Mouse (Mus musculus): ENCODE results near the gene Cdkl3.
A peak's percentile ranks its signal among the peaks of the same experiment; 100 is the strongest.

Gene Cdkl3

DNA sequence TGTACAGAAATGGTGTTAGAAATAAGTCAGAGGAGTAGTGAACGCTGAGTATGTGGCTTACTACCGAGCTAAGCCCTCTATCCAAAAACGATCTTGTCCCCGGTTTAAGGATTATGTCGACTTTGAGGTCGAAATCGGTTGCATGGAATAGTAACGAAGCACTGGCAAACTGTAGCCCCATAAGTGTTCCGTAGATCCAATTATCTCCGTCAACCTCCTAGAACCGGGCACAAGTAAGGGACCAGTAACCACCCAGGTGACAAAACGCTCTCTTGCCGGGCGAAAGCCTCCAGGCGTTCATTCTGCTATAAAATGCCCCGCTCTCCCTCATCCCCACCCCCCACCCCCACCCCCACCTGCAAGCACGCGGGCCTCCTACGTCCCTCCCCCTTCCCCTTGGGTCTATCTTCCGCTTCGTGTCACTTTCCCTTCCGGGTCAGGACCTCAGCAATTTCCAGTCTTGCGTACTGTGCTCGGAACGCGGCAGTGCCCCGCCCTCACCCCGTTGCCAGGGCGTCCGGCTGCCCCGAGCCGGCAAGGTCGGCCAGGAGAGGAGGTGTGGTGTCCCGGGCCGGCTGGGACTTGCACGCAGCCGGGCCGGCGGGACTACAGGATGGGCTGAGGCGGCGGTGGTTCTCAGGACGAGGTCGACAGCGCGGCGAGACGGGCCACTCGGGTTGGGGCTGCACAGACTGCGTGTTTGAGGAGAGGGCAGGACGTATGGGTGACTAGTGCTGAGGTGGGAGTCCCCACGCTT is at the start of gene Cdkl3:
Gene Cdkl3 (plus strand): TSS at position 450 of the 757 bp plus-strand sequence.
- DNase-seq (ENCODE audit: extremely low read depth, insufficient read length, low spot score), result peak; percentile 98

DNA sequence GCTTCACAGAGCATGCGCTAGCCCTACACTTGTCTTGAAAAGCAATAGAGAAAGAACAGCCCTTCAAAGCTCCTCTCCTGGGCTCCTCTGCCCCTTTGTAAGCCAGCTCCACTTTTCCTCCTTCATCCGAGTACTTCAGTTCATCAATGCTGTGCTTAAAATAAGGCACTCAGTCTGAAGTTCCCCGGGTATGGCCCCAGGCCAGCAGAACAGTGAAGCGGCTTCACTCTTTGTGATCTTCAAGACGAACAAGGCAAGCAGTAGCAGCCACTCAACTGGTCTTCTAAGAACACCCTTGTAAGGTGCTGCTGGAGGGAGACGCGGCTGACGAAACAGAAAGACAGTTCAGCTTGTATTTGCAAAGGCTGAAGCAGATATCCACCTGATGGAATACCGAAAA is 47.9 kb upstream of the Cdkl3 start:
- DNase-seq (ENCODE audit: extremely low read depth, insufficient read length, low spot score), result no peak

DNA sequence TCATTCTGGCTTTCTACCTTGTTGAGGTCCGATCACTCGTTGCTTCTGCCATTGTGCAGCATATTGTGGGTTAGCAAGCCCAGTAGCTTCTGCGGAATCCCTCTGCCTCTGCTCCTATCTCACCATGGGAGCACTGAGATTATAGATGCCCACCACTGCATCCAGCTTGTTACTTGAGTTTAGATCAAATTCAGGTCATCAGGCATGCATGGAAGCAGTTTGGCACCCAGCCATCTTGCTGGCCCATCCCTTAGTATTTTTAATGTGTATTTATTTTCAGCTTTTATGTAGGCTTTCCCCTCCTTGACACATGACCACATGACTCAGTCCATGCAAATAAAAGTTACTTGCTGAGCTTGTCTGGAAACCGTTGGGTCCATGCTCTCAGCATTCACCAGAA is 46.3 kb upstream of the Cdkl3 start:
- DNase-seq (ENCODE audit: extremely low read depth, insufficient read length, low spot score), result no peak

DNA sequence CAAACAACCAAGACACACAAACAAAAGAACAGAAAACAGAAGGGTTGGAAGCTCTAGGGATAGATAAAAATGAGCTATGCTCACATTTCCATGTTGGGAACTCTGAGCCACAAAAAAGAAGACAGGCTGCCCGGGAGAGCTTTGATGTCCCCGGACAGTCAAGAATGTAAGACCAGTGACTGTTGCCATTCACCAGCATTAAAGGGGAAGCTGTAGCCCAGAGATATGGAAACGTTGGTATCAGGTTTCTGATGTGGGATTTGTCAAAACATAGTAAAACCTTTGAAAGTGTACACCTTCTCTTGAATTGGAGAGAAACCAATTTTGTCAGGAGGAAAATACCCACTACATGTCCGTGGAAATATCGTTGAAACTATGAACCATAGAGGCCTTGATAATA is 44.5 kb upstream of the Cdkl3 start:
- DNase-seq (ENCODE audit: extremely low read depth, insufficient read length, low spot score), result no peak

DNA sequence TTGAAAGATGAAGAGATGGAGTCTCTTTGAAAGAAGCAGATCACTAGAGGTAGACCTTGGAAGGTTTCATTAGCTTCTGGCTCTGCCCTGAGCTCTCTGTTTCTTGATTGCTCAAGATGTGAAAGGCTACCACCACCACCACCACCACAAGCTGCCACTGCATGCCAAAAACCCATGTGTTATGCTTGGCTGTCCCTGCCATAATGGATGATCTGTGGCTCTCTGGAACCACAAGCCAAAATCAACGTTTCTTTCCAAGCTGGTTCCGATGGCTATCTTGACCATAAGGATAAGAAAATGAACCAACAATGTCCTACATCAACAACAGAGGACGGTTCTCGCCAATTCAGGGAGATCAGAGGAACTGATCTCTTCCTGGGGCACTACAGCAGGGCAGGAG is 44.0 kb upstream of the Cdkl3 start:
- peak; percentile 74 for DNase-seq (ENCODE audit: extremely low read depth, insufficient read length, low spot score)

DNA sequence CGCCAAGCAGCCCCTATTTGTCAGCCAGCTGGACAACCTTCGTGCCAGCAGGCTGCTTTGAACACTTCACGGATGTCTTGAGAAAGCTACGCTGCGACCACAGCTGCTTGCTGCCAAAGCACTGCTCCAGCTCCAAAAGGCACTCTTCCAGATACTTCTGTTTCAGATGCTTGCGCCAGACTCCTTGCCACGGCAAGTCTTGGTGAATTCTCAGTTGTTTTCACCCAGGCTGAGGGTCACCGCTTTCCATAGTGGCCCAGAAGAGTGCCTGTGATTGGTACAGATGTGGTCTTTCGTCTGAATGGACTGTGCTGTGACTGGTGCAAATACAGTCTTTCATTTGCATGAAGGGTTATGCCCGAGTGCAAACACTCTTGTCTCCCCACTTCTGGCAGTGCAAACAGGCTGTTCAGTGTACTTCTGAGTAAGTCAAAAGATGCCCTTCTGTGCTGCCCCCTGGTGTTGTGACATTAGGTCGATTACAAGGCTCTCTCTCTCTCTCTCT is 43.0 kb upstream of the Cdkl3 start:
- DNase-seq (ENCODE audit: extremely low read depth, insufficient read length, low spot score), result peak; percentile 79

DNA sequence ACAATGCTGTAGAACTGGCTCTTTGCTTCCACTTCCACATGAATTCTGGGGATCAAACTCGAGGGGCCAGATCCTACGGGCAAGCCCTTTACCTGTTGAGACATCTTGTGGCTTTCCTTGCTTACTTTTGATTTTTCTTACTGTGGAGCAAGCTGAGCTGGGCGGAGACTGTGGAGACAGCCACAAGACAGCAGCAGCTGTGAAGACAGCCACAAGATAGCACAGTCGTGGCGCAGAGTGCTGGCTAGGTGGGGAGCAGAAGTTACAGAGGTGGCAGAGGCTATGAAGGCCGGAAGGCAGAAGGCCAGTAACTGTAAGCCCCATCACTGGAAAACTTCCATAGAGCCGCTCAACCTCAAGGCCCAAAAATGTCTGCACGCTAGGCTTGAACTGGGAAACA is 42.3 kb upstream of the Cdkl3 start:
- DNase-seq (ENCODE audit: extremely low read depth, insufficient read length, low spot score), result no peak

DNA sequence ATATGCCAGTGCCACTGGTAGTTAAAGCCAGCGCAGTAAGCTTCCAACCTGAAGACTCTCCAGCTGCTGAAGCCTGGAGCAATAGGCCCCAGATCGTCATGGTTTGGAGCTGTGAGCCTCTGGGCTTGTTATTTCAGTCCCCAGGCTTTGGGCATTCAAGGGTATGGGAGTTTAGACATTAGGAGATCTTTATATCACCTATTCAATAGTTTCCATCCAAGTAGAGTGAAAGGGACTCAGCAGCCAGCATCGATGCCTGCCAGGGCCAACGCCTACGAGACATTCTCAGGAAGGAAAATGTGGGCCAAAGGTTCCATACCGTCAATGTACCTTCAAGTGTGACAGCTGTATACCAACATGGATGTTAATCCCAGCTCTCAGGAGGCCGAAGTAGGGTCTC is 41.7 kb upstream of the Cdkl3 start:
- no peak for DNase-seq (ENCODE audit: extremely low read depth, insufficient read length, low spot score)

DNA sequence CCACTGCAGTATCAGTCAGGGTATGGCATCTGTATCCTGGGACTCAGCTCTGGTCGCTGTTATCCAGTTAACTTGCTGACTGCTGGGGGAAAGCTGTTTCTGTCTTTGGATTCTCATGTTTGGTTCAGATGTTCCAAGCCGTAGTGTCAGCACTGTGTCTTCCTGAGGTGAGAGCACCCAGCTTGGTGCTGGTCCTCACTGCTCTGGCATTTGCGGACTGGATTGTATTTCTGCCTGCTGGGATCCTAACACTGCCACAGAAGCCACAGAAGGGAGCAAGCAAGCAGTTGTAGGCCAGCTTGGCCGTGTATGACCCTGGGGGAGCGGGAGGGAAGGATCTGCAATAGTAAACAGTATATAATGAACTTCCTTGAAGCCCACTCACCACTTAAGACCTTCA is 37.4 kb upstream of the Cdkl3 start:
- DNase-seq (ENCODE audit: extremely low read depth, insufficient read length, low spot score), result no peak

DNA sequence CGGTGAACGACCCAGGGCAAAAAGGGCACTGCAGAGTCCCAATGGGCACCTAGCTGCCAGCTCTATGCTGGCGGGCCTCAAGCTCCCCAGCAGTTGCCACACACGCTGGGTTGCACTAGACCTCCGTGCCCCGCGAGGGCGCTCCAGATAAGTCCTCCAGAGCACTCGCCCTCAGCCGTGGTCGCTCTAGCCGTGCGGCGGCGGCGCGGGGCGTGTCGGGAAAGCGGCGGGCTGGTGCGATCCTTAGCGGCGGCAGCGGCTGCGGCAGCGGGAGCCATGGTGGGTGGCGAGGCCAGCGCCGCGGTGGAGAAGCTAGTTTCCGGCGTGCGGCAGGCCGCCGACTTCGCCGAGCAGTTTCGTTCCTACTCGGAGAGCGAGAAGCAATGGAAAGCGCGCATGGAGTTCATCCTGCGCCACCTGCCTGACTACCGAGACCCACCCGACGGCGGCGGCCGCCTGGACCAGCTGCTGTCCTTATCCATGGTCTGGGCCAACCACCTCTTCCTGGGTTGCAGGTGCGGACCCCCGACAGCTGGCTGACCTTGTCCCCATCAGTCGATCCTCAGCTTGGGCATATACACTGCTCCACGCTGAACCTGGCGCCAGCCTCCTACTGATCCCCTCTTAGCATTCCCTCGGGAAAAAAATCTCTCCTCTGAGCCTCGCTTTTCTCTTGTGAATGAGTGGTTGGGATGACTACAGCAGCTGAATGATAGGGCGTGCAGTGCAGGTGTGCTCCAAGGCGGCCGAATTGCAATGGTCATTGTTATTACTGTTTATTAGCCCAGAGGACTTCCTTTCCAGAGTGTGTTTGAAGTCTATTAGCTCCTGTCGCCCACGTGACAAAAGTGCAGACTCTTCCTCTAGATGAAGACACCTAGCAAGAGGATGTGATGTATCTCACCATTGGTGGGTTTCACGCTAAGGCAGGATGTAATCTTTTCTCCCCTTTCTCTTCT is 36.3 kb upstream of the Cdkl3 start, which contains the start of gene Cdkn2aipnl:
Gene Cdkn2aipnl (plus strand): TSS at position 219 of the 959 bp plus-strand sequence.
- peak; percentile 91 for DNase-seq (ENCODE audit: extremely low read depth, insufficient read length, low spot score)

DNA sequence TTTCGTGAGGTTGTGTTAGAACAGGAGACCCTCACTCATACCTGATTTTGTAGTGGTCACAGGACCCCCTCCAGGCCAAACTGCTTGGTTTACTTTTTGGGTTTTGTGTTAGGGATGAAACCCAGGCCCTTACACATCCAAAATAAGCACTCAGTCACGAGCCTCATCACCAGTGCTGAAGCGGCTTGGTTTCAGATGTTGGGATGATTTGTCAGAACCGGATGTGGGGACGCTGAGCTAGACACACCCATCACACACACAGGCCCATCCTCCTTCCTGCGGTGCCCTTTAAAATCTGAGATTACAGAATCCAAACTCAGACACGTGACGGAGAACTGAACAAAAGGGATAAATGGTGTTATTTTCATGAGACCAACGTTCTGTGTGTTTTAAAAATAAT is 35.1 kb upstream of the Cdkl3 start:
- no peak for DNase-seq (ENCODE audit: extremely low read depth, insufficient read length, low spot score)

DNA sequence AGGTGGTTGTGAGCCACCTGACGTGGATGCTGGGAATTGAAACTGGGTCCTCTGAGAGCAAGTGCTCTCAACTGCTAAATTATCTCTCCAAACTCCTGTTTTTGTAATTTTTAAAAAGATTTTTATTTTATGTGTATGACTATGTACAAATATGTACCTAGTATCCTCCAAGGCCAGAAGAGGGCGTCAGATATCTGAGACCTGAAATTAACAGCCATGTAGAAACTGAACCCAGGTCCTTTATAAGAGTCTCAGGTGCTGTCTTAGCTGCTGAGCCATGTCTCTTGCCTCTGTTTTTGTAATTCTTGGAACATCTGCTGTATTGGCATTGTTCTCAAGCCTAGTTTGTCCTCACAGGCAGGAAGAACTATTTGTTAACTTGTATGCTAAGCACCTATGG is 34.5 kb upstream of the Cdkl3 start:
- no peak for DNase-seq (ENCODE audit: extremely low read depth, insufficient read length, low spot score)

DNA sequence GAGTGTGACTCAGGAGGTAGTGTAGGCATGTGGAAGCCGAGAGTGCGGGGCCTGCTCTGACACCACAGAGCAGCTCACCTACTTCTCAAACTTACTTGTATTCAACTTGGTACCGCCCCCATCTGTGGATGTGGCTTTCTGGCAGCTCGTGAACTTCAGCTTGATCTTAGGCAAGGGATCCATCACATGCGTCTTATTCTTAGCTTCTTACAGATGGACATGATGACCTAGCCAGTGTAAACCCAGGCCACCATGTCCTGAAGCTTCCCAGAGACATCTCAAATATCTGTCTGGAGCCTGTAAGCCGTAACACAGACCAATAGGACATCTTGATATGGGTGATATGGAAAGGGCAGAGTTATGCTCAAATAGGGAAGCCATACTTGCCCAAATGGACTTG is 32.4 kb upstream of the Cdkl3 start:
- no peak for DNase-seq (ENCODE audit: extremely low read depth, insufficient read length, low spot score)

DNA sequence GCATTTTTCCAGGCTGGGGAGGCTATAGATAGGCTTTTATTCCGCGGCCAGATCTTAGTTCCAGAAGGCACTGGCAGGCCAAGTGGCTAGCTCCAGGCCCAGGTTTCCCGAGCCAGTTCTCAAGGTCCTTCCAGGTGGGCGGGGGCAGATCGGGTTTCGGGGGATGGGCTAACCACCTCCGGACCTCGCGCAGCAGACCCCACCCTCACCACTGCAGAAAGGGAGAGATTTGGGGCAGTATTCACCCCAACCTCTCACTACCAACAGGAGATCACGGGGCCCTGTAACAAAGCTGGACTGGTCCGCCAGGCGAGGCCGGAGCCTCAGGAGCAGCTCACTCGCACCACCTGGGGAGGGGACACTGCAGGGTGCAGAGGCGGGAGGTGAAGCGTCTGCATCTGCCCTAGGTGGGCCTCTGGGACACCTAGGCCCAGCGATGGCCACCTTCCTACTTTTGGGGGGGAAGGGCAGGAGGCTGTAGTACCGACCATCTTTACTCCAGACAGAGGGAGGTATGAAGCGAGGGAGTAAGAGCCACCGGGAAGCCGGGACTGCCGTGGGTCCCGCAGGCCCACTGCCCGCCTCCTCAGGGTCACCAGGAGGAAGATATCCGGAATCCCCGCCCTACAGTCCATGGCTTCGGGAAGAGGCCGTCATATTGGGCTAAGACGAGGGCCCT is 4.3 kb upstream of the Cdkl3 start:
- no peak for DNase-seq (ENCODE audit: extremely low read depth, insufficient read length, low spot score)

DNA sequence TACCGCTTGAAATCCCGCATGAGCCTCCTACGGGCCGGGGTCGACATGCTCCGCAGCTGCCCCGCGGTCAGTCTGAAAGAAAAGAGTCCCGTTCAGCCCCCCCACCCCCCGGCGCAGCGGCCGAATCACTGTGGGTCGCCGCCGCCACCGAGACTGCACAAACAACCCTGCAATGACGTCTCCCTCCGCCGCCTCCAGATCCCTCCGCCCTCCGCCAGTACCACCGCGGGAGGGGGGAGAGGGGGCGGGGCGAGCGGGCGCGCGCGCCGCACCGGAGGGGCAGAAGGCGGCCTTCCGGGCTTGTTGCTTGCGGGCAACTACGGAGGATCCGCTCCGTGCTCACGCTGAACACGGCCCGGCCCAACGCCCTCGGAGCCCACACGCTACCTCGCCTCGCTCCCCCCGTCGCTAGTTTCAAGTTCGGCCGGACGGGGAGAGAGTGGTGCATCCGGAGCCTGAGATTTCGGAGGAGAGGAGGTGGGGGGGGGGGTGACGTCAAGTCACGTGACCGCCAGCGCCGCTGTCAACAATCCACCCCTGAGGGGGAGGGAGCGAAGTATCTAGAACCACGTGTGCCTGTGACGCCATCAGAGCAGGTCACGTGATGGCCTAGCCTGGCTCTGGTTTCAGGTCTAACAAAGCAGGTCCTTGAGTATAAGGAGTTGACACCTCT is 3.6 kb upstream of the Cdkl3 start, which contains the start of gene Ube2b:
Gene Ube2b (minus strand): TSS at position 473 of the 673 bp plus-strand sequence.
- DNase-seq (ENCODE audit: extremely low read depth, insufficient read length, low spot score), result peak; percentile 97

DNA sequence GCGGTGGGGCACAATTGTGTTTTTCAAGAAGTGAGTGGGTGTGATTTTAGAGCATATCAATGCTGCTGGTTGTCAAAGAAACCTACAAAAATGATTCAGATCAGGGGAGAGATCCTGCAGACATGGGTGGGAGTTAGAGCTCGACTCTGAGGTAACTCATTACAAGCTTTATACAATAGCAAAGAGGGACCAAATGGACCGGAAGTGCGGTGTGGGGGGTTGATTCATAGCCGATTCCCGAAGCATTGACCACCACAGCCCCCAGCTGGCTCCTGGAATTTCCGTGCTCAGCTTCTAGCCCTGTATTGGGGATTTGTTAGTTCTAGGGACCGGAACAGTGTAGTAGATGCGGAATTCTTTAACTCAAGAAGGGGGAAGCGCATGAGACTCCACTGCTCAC is 2.7 kb upstream of the Cdkl3 start:
- DNase-seq (ENCODE audit: extremely low read depth, insufficient read length, low spot score), result no peak

DNA sequence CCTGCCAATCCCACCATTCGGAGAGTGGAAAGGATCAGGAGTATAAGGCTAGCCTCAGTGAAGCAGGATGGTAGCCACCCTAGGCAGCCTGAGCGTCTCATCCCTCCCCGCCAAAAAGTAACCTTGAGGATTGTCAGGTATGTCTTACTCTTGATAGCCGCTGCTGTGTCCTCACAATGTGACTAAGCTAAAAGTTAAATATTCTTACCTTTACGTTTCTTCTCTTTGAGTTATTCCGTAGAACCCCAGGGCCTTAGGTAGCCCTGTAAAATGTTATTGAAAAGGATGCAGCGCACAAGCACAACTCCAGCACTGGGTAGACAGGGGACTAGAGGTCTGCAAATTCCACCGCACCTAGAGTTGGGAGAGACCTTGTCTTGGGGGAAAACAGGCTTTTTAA is 2.2 kb upstream of the Cdkl3 start:
- DNase-seq (ENCODE audit: extremely low read depth, insufficient read length, low spot score), result no peak

DNA sequence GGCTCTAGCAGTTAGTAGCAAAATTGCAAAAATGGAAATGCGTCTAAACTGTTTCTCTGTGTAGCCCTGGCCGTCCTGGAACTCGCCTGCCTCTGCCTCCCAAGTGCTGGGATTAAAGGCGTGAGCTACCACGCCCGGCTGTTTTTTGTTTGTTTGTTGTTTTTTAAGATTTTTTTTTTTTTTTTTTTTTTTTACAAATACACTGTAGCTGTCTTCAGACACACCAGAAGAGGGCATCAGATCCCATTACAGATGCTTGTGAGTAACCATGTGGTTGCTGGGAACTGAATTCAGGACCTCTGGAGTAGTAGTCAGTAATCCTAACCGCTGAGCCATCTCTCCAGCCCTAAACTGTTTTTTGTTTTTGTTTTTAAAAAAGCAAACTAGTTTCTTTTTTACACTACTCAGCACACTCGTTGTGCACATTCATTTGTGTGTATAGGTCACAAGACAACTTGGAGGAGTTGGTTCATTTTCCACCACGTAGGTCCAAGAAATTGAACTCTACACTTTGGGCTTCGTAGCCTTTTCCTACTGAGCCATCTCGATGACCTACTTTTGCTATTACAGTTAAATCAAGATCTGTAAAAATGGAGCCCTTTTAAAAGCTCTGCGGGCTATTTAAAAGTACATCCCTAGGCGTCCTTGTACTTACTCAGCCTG is 1.0 kb upstream of the Cdkl3 start:
- no peak for DNase-seq (ENCODE audit: extremely low read depth, insufficient read length, low spot score)

DNA sequence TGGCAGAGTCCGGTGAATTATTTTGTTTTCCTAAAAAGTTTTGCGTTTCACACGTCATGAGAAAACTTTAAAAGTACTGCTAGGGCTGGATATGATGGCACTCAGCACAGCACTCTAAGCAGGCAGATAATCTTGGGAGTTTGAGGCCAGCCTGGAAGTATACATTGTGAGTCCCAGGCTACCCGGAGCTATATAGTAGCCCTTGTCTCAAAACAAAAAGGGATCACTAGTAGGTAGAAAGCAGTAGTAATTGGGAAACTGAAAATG is 583 bp upstream of the Cdkl3 start:
- DNase-seq (ENCODE audit: extremely low read depth, insufficient read length, low spot score), result no peak

DNA sequence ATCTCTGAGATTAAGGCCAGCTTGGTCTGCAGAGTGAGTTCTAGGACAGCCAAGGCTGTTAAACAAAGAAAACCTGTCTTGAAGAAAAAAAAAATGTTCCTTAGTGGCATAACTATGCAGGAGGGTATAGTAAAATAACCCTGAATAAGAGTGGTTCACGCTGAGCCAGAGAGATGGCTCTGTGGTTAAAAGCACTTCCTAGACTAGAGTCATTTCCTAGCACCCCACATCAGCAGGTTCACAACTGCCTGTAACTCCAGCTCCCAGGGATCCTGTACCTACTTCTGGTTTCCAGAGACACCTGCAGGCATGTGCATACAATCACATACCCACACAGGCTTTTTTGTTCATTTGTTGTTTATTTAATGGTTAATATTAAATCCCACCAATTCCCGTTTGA is 1.6 kb downstream of the Cdkl3 start:
- no peak for DNase-seq (ENCODE audit: extremely low read depth, insufficient read length, low spot score)
